Mouse (Mus musculus): ENCODE data around the gene Snx12. TPM values are rescaled to one million over a fixed set of nuclear protein-coding genes. Genes with fewer than 3 reads are reported as not detected.

The Snx12 gene
- polyA plus RNA-seq (2014; fragmentation: Nextera tagmentation; extraction: Ambion mirVana): 39.0 and 48.5 TPM in 2 replicates

DNA sequence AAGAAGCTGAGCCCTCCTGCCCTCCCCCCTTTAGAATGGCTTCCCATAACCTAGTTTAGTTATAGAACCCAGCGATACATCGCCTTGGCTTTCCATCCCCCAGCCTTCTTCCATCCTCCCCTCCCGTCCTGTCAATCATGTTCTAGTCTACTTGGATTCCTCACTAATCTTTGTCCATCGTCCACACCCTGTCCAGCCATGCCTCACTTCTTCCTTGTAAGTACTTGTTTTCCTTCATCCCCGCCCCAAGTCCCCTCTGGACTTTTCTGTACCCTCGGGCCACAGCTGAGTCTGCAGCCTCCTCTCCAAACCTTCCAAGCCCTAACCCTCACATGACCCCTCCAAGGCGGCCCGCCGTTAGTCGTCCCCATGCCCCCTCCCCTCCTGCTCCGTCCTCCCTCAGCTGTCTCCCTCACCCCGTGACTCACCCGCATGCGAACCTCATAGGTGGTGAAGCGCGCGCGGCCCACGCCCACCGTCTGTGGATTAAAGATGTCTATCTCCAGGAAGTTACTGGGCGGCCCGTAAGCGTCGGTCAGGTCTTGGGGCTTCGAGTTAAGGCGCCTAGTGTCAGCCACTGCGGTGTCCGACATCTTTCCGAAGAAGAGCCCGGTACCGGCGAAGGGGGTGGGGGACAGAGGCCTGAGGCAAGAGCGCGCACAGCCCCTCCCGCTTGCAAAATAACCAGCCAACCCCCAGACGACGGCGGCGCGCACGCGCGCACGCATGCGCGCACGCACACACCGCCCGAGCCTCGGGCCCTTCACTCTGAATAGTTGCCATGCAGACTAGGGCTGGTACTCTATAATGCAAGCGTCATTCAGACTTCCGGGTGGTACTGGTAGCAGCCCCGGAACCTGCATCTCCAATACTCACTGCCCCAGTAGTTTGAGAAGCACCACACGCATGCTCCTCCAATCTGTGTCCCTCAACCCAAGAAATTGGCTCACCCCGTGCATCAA, at the start of gene Snx12:
Gene Snx12 (minus strand): TSS at position 730 of the 962 bp plus-strand sequence.
- Histone ChIP-seq H3K4me2 (peak within 1 kb of the TSS; percentile 68), H3K4me3 (ENCODE audit: low read depth, low read length) (peak within 1 kb of the TSS; percentile 58), H3K9ac (ENCODE audit: low read depth, low read length) (peak within 1 kb of the TSS; percentile 72), H3K36me3 (ENCODE audit: control insufficient read depth, insufficient read depth, low read length) (no peaks in the 10 kb centered on the region), H3K27ac (ENCODE audit: low read depth, low read length) (peak within 1 kb of the TSS; percentile 57), H3K4me1 (ENCODE audit: control insufficient read depth, insufficient read depth, low read length) (no peaks in the 10 kb centered on the region), H3K9me3 (replicated peaks; ENCODE audit: control insufficient read depth, low read length) (no peaks in the 10 kb centered on the region), H3K27me3 (ENCODE audit: control insufficient read depth, insufficient read depth, low read length) (no peaks in the 10 kb centered on the region; the same call in 1 of the 2 replicates)
- 18% methylated on average over 55 of the region's 55 CpGs for WGBS (ENCODE audit: insufficient replicate concordance)
- ATAC-seq (replicated peaks; ENCODE audit: insufficient number of reproducible peaks, low FRiP score, low TSS enrichment): peak; percentile 91

DNA sequence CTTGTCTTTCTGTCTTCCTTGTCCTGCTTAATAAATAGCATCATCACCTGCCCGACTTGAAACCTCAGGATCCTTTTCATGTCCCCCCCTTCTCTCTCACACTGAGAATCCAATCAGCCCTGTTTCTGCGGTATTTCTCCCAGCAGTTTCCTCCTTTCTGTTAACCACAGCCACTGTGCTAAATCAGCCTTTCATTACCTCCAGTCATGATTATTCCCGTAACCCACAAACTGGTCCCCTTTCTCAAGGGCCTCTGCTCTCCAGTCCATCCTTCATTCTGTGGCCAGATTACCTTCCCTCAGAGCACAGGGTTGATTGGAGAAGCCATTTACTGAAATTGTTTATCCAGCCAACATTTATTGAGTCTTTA, 46.4 kb upstream of the Snx12 start, which contains the start of gene Gm20489:
Gene Gm20489 (minus strand): TSS at position 269 of the 370 bp plus-strand sequence.
- no peak within 1 kb of the TSS for H3K27ac ChIP-seq (ENCODE audit: low read depth, low read length)
- no peaks in the 10 kb centered on the region for H3K36me3 ChIP-seq (ENCODE audit: control insufficient read depth, insufficient read depth, low read length)
- 0 out of 2 replicates have a peak within 1 kb of the TSS, but pooled peaks have one; percentile 3 for H3K4me2 ChIP-seq
- H3K9ac ChIP-seq (ENCODE audit: low read depth, low read length): no peak within 1 kb of the TSS
- no peak for ATAC-seq (replicated peaks; ENCODE audit: insufficient number of reproducible peaks, low FRiP score, low TSS enrichment)
- no peaks in the 10 kb centered on the region for H3K9me3 ChIP-seq (replicated peaks; ENCODE audit: control insufficient read depth, low read length)
- H3K27me3 ChIP-seq (ENCODE audit: control insufficient read depth, insufficient read depth, low read length): no peaks in the 10 kb centered on the region; the same call in 1 of the 2 replicates
- no peaks in the 10 kb centered on the region for H3K4me1 ChIP-seq (ENCODE audit: control insufficient read depth, insufficient read depth, low read length)
- H3K4me3 ChIP-seq (ENCODE audit: low read depth, low read length): no peak within 1 kb of the TSS
- 52% methylated on average over 3 of the region's 3 CpGs for WGBS (ENCODE audit: insufficient replicate concordance)

GRCm38 (mm10) chrX:101268025-101268754, 45.8 kb upstream of the Snx12 start, which contains the start of gene Il2rg:
Gene Il2rg, minus strand, starts transcription at chrX:101268255.
- Histone ChIP-seq H3K4me1 (ENCODE audit: control insufficient read depth, insufficient read depth, low read length) (no peaks in the 10 kb centered on the region), H3K9me3 (replicated peaks; ENCODE audit: control insufficient read depth, low read length) (no peaks in the 10 kb centered on the region), H3K27me3 (ENCODE audit: control insufficient read depth, insufficient read depth, low read length) (no peaks in the 10 kb centered on the region; the same call in 1 of the 2 replicates), H3K4me2 (0 out of 2 replicates have a peak within 1 kb of the TSS, but pooled peaks have one; percentile 3), H3K36me3 (ENCODE audit: control insufficient read depth, insufficient read depth, low read length) (no peaks in the 10 kb centered on the region), H3K4me3 (ENCODE audit: low read depth, low read length) (no peak within 1 kb of the TSS), H3K9ac (ENCODE audit: low read depth, low read length) (no peak within 1 kb of the TSS), H3K27ac (ENCODE audit: low read depth, low read length) (no peak within 1 kb of the TSS)
- 51% methylated on average over 5 of the region's 5 CpGs for WGBS (ENCODE audit: insufficient replicate concordance)
- no peak for ATAC-seq (replicated peaks; ENCODE audit: insufficient number of reproducible peaks, low FRiP score, low TSS enrichment)

- WGBS (ENCODE audit: insufficient replicate concordance): 89% methylated on average over 6 of the region's 6 CpGs
- Histone ChIP-seq H3K27me3 (ENCODE audit: control insufficient read depth, insufficient read depth, low read length) (no peaks in the 10 kb centered on the region; the same call in 1 of the 2 replicates), H3K27ac (ENCODE audit: low read depth, low read length) (no peak overlapping the region), H3K4me1 (ENCODE audit: control insufficient read depth, insufficient read depth, low read length) (no peaks in the 10 kb centered on the region), H3K4me2 (no peak overlapping the region), H3K36me3 (ENCODE audit: control insufficient read depth, insufficient read depth, low read length) (no peaks in the 10 kb centered on the region), H3K9me3 (replicated peaks; ENCODE audit: control insufficient read depth, low read length) (no peaks in the 10 kb centered on the region), H3K4me3 (ENCODE audit: low read depth, low read length) (no peak overlapping the region), H3K9ac (ENCODE audit: low read depth, low read length) (no peak overlapping the region)
- no peak for ATAC-seq (replicated peaks; ENCODE audit: insufficient number of reproducible peaks, low FRiP score, low TSS enrichment)
These were observed 44.3 kb upstream of the Snx12 start for GRCm38 (mm10) chrX:101266631-101267030.

DNA sequence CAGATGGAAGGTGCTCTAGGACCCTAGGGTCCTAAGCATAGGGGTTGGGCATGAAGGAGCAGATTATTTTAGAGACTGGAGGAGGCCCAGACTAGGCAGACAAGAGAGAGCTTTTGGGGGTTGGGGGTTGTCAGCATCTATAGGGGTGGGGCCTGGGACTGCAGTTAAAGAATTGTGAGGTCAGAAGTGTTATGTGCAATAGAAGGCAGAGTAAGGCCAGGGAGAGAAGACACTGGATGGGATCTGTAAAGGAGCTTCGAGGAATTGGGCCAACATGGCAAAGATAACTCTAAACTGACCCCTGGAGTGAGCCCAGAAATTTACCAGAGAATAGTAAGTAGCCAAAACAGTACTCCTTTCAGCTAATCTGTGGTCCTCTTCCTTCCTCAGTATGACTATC, 41.5 kb upstream of the Snx12 start, which contains the start of gene Gm614:
Gene Gm614 (minus strand): TSS at position 101 of the 400 bp plus-strand sequence.
- Histone ChIP-seq H3K4me1 (ENCODE audit: control insufficient read depth, insufficient read depth, low read length) (peaks cover 4% of the 10 kb centered on the region; the same call in 1 of the 2 replicates), H3K27me3 (ENCODE audit: control insufficient read depth, insufficient read depth, low read length) (no peaks in the 10 kb centered on the region), H3K36me3 (ENCODE audit: control insufficient read depth, insufficient read depth, low read length) (no peaks in the 10 kb centered on the region), H3K9ac (ENCODE audit: low read depth, low read length) (no peak within 1 kb of the TSS), H3K4me3 (ENCODE audit: low read depth, low read length) (no peak within 1 kb of the TSS), H3K4me2 (no peak within 1 kb of the TSS), H3K27ac (ENCODE audit: low read depth, low read length) (no peak within 1 kb of the TSS), H3K9me3 (replicated peaks; ENCODE audit: control insufficient read depth, low read length) (no peaks in the 10 kb centered on the region)
- ATAC-seq (replicated peaks; ENCODE audit: insufficient number of reproducible peaks, low FRiP score, low TSS enrichment): no peak
- 86% methylated on average over 1 of the region's 1 CpGs for WGBS (ENCODE audit: insufficient replicate concordance)

DNA sequence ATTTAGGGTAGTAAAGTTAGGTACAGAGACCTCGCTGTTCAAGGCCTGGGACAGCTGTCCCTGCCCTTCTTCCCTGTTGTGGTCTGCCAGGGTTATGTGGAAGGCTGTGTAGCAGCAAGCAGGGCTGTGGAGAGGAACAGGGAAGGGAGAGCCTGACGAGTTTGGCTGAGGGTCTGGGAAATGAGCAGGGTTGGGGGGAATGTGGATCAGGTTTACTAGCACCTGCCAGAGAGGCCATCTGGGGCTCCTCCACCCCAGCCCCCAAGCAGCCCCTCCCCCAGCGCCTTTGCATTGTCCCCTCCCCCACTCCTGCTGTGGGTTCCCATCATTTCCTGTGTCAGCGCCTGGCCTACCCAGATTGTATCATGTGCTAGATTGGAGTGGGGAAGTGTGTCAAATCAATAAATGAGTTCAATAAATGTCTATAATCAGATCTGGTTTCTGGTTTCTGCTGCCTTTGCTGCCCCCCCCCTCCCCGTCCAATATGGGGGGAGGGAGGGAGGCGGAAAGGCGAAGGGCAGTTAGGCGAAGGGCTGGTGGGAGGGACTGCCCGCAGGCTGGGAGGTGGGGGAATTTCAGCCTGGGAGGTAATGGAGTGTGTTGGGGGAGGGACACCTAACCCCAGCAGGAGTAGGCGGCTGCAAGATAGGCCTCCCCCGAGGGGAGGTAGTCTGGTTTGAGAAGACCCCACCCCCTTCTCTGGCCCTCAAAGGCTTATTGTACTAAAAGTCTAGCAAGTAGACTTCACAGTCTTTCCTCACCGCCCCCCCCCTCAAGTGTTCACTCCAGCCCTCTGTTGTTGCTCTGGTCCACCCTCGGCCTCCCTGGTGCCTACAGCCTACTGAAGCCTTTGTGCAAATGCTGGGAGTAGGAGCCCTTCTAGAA, 38.3 kb upstream of the Snx12 start:
- Histone ChIP-seq H3K27me3 (ENCODE audit: control insufficient read depth, insufficient read depth, low read length) (no peaks in the 10 kb centered on the region), H3K4me3 (ENCODE audit: low read depth, low read length) (no peak overlapping the region), H3K4me1 (ENCODE audit: control insufficient read depth, insufficient read depth, low read length) (peaks cover 9% of the 10 kb centered on the region), H3K9me3 (replicated peaks; ENCODE audit: control insufficient read depth, low read length) (no peaks in the 10 kb centered on the region), H3K27ac (ENCODE audit: low read depth, low read length) (peak overlapping the region; percentile 74), H3K9ac (ENCODE audit: low read depth, low read length) (no peak overlapping the region), H3K4me2 (no peak overlapping the region; the same call in 1 of the 2 replicates), H3K36me3 (ENCODE audit: control insufficient read depth, insufficient read depth, low read length) (no peaks in the 10 kb centered on the region)
- WGBS (ENCODE audit: insufficient replicate concordance): 19% methylated on average over 10 of the region's 13 CpGs
- ATAC-seq (replicated peaks; ENCODE audit: insufficient number of reproducible peaks, low FRiP score, low TSS enrichment): peak; percentile 60

GRCm38 (mm10) chrX:101256603-101257002, 34.2 kb upstream of the Snx12 start:
- Histone ChIP-seq H3K4me1 (ENCODE audit: control insufficient read depth, insufficient read depth, low read length) (peaks cover 9% of the 10 kb centered on the region), H3K9ac (ENCODE audit: low read depth, low read length) (no peak overlapping the region), H3K27ac (ENCODE audit: low read depth, low read length) (no peak overlapping the region), H3K9me3 (replicated peaks; ENCODE audit: control insufficient read depth, low read length) (no peaks in the 10 kb centered on the region), H3K4me3 (ENCODE audit: low read depth, low read length) (0 out of 2 replicates have a peak overlapping the region, but pooled peaks have one; percentile 65), H3K27me3 (ENCODE audit: control insufficient read depth, insufficient read depth, low read length) (0 out of 2 replicates have a peak, but pooled peaks cover 3% of the 10 kb centered on the region), H3K36me3 (ENCODE audit: control insufficient read depth, insufficient read depth, low read length) (no peaks in the 10 kb centered on the region), H3K4me2 (peak overlapping the region; percentile 69)
- no peak for ATAC-seq (replicated peaks; ENCODE audit: insufficient number of reproducible peaks, low FRiP score, low TSS enrichment)
- 69% methylated on average over 13 of the region's 13 CpGs for WGBS (ENCODE audit: insufficient replicate concordance)
